Mouse (Mus musculus): Measurements from ENCODE around the gene Rtn4. TPM values are rescaled to one million over a fixed set of nuclear protein-coding genes. Genes with fewer than 3 reads are reported as not detected.
"Not testable (repeated sequence)": the region's sequence is repeated elsewhere in the genome, so short reads cannot be mapped to it uniquely, and the experiment has no call there.

Rtn4 gene
- total RNA-seq, 2 experiments from 2014 or later = 690 to 719 TPM

DNA sequence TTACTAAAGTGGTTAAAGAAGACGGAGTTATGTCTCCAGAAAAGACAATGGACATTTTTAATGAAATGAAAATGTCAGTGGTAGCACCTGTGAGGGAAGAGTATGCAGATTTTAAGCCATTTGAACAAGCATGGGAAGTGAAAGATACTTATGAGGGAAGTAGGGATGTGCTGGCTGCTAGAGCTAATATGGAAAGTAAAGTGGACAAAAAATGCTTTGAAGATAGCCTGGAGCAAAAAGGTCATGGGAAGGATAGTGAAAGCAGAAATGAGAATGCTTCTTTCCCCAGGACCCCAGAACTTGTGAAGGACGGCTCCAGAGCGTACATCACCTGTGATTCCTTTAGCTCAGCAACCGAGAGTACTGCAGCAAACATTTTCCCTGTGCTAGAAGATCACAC is 14.1 kb downstream of the Rtn4 start:
- DNase-seq (ENCODE audit: low spot score in 2 of 2) = no peak

- DNase-seq (ENCODE audit: low spot score in 2 of 2) = no peak
Measured at GRCm38 (mm10) chr11:29709512-29709911, 16.8 kb downstream of the Rtn4 start.

- no peak for DNase-seq (ENCODE audit: low spot score in 2 of 2)
Measured at GRCm38 (mm10) chr11:29714114-29714513, 21.4 kb downstream of the Rtn4 start.

GRCm38 (mm10) chr11:29714789-29715188 is 22.0 kb downstream of the Rtn4 start:
- no peak for DNase-seq (ENCODE audit: low spot score in 2 of 2)

DNA sequence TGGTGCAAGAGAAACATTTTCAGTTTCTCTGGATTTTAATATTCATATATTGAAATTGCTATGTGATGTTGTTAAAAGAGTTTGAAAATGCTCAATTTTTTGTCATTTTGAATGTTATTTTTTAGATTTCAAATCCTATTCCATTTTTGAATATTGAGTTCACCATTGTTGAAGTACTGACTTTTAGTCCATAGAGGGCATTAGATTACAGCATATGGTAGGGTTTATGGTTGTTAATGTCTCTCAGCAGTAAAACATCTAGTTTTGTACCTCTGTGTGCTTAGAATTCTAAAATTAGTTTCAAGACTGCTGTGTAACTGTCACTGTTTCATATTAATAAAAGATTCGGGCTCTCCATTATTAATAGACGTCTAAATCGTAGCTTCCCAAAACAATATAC is 22.8 kb downstream of the Rtn4 start:
- no peak for DNase-seq (ENCODE audit: low spot score in 2 of 2)

- peak; percentile 24 to 59 for DNase-seq (ENCODE audit: low spot score in 2 of 2)
Measured at GRCm38 (mm10) chr11:29718541-29718940, 25.8 kb downstream of the Rtn4 start.

- DNase-seq (ENCODE audit: low spot score in 2 of 2) = no peak
Measured at GRCm38 (mm10) chr11:29719597-29719996, 26.9 kb downstream of the Rtn4 start.

- DNase-seq (ENCODE audit: low spot score in 2 of 2) = no peak
Measured at GRCm38 (mm10) chr11:29724213-29724612, 31.5 kb downstream of the Rtn4 start.

- DNase-seq (ENCODE audit: low spot score in 2 of 2) = no peak
Measured at GRCm38 (mm10) chr11:29725167-29725566, 32.4 kb downstream of the Rtn4 start.

DNA sequence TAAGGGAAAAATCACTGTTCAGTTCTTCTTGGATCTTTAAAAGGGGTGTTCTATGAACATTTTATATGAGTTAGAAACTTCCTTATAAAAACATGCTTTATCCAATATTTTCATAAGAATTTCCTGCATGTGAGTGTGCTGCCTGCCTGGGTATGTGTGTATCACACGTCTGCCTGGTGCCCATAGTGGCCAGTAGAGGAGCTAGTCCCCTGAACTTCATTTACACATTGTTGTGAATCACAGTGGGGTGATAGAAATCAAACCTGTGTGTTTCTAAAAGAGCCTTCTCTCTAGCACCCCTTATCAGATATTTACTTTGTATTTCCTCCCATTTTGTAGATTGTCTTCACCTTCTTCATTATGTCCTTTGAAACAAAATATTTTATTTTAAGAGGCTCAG is 32.9 kb downstream of the Rtn4 start:
- no peak for DNase-seq (ENCODE audit: low spot score in 2 of 2)

DNA sequence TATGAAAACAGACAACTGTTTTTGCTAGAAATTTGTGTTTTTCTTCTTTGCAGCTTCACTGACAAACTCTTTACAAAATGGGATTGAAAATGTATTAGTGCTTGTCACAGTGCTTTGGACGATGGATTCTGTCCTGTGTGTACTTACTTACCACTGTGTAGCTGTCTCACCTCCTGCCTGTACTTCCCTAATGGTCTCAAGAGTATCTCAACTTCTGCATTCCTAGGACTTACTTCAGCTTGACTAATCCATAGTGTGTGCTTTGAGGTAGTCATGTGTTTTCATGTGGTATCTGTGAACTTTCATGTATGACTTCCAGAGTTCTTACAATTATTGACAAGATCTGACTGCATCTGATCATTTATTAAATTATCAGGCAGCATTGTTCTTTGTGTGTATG is 35.2 kb downstream of the Rtn4 start:
- DNase-seq (ENCODE audit: low spot score in 2 of 2) = no peak

DNA sequence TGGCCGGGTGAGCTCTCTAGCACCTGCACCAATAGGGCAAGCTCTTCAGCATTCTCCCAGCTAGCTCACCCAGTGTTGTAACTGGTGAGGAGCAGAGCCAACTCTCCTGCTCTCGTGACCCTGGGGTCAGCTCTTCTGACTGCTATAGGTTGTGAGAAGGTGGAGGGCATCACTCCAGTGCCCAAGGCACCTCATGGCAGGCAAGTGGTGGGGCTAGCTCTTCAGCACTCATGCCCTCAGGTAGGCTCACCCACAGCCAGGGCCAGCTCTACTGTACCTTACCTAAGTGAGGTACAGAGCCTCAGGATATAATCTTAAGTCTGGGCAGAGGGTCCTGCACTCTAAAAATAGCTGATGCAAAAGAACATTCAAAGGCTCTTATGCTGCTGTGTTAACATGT is 47.0 kb downstream of the Rtn4 start:
- DNase-seq (ENCODE audit: low spot score in 2 of 2) = no peak

GRCm38 (mm10) chr11:29744760-29745430 is 52.1 kb downstream of the Rtn4 start:
- no peak for DNase-seq (ENCODE audit: low spot score in 2 of 2)

- no peak for DNase-seq (ENCODE audit: low spot score in 2 of 2)
Measured at GRCm38 (mm10) chr11:29745513-29745912, 52.8 kb downstream of the Rtn4 start.

- DNase-seq (ENCODE audit: low spot score in 2 of 2) = no peak
Measured at GRCm38 (mm10) chr11:29746203-29746602, 53.5 kb downstream of the Rtn4 start.

DNA sequence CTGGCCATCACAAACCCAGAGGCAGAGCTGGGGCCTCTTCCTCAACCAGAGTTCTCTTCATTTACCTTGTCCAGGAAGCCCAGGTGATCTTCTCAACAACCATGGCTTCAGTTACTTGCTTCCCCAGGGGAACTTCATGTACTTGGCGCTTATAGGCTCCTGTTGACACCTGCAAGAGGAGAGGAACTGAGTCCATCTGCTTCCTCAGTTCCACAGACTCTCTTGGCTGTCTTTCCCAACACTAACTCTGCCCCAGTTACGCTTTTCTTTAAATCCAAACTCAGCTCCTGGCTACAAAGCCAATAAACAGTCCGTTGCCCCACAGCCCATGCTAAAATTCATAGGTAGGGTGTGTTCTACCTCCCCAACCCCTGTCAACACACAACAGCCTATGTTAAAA is 54.6 kb downstream of the Rtn4 start:
- DNase-seq (ENCODE audit: low spot score in 2 of 2) = no peak

GRCm38 (mm10) chr11:29747881-29748280 is 55.1 kb downstream of the Rtn4 start:
- DNase-seq (ENCODE audit: low spot score in 2 of 2) = no peak

- DNase-seq (ENCODE audit: low spot score in 2 of 2) = no peak
Measured at GRCm38 (mm10) chr11:29748750-29749467, 56.2 kb downstream of the Rtn4 start.

GRCm38 (mm10) chr11:29749468-29749829 is 56.7 kb downstream of the Rtn4 start:
- no peak for DNase-seq (ENCODE audit: low spot score in 2 of 2)

DNA sequence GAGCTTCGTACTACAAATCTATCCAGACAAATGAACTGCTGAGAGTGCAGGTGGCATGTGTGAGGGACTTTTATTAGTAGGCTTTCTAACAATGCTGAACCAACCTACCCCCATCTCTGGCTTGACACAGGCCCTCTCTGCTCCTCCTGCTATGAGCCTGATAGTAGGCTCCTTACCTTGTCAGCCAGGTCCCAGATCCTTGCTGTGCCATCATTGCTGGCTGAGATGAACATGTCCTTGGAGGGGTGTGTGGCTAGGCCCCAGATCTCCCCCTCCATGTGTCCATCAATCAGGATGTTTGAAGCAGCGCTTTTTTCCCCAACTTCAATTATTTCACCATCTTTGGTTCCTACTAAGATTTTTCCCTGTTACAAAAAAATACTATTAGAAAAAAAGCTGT is 58.3 kb downstream of the Rtn4 start:
- no peak for DNase-seq (ENCODE audit: low spot score in 2 of 2)

DNA sequence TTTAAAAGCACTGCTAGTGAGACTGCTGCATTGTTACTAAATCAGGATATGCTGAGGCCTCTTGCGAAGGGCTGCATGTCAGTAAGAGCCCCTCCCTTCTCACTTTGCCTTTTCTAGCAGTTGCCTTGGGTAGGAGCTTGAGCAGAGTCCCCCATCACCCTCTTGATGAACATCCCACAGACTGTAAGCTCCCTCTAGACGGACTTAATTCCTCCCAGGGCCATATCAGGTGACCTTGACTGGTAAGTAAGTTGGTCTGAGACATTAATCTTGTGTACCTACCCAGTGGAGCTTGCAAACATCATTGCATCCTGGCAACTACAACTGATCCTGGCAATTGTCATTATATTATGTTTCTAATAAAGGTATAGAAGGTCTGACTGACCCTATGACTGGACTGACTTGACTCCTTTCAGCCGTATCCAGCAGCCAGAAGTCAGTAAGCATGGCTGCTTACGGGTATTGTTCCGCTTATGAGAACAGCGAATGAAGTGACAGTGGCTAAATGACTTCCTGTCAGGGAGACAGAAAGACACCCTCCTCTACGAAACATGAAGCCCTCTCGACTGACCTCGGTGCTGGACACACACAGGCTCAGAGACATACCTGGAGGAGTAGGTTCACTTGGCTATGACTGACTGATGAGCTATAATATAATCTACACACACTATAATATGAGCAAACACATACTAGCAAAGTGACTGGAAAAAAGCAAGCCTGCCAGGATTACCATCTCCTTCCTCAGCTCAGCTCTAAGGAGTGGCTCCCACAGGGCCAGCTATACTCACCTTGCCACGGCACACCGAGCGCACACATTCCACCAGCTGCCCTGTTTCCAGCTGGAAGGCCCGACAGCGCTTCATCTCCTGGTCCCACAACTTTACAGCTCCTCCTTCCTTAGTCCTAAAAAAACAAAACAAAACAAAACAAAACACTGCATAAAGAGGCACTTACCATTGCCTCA is 59.2 kb downstream of the Rtn4 start:
- no peak for DNase-seq (ENCODE audit: low spot score in 2 of 2)

DNA sequence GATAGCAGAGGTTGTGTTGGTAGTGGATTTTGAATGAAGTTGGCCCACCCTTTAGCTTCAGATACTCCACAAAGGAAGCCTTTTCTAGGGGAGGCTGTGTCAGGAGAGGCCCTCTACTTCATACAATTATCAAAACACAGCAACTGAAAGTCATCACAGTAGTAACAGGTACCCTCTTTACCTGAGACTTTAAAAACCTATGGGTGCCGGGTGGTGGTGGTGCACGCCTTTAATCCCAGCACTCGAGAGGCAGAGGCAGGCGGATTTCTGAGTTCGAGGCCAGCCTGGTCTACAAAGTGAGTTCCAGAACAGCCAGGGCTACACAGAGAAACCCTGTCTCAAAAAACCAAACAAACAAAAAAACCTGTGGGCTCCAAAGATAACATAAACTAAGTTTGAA is 63.3 kb downstream of the Rtn4 start:
- not testable (repeated sequence) for DNase-seq (ENCODE audit: low spot score in 2 of 2)
